Mouse (Mus musculus): Measurements from ENCODE around the gene Zdhhc17.

GRCm38 (mm10) chr10:110922612-110923011 is 87.3 kb downstream of the Zdhhc17 start:
- TF ChIP-seq CTCF (IDR thresholded peaks at IDR 0.05; ENCODE audit: control insufficient read depth, insufficient read depth, insufficient read length) = no peak
- no peak for TF ChIP-seq MYOG (IDR thresholded peaks at IDR 0.05; ENCODE audit: control insufficient read depth, extremely low read depth, insufficient read length)
